Mouse (Mus musculus) granulocyte monocyte progenitor cell, adult 5-6 weeks (primary cell): Measurements from ENCODE around the gene Dhtkd1. TPM values are rescaled to one million over a fixed set of nuclear protein-coding genes. Genes with fewer than 3 reads are reported as not detected.

Experiments used
- total RNA-seq, 2 experiments: library from RNA; stranded (forward) in 1 of 2; stranded (reverse) in 1 of 2; fragments of 200-712, 200-1000 nt in 1 of 2; fragments of >200 nt in 1 of 2; fragmentation: Nextera tagmentation in 1 of 2; gene quantifications; 2 replicates each; pipeline ENCODE4 v1.2.3; 2014 to 2017

The Dhtkd1 gene
- total RNA-seq, 2 experiments from 2014 or later, result 0.10 to 3.7 TPM

Other genes with a start within 250 kb of the Dhtkd1 start
- 1.8 and 4.5 TPM in 2 replicates for gene Camk1d, start 228.3 kb downstream of the Dhtkd1 start, total RNA-seq (2014; fragmentation: Nextera tagmentation)
- gene Camk1d, start 228.3 kb downstream of the Dhtkd1 start, total RNA-seq (2017), result 0.26 and 0.78 TPM in 2 replicates
- gene Nudt5, start 97.8 kb downstream of the Dhtkd1 start, total RNA-seq (2014; fragmentation: Nextera tagmentation), result 63.6 and 73.3 TPM in 2 replicates
- 83.9 and 88.2 TPM in 2 replicates for gene Nudt5, start 97.8 kb downstream of the Dhtkd1 start, total RNA-seq (2017)
- 113 and 134 TPM in 2 replicates for gene Cdc123, start 97.6 kb downstream of the Dhtkd1 start, total RNA-seq (2014; fragmentation: Nextera tagmentation)
- 108 and 112 TPM in 2 replicates for gene Cdc123, start 97.6 kb downstream of the Dhtkd1 start, total RNA-seq (2017)
- 7.8 TPM in 1 of 2 replicates, not detected in the other for gene Gm13199, start 79.9 kb downstream of the Dhtkd1 start, total RNA-seq (2014; fragmentation: Nextera tagmentation)
- gene Gm13199, start 79.9 kb downstream of the Dhtkd1 start, total RNA-seq (2017), result not detected in 2 replicates
- gene Sec61a2, start 47.4 kb downstream of the Dhtkd1 start, total RNA-seq (2014; fragmentation: Nextera tagmentation), result 31.8 and 34.3 TPM in 2 replicates
- 7.4 and 16.8 TPM in 2 replicates for gene Sec61a2, start 47.4 kb downstream of the Dhtkd1 start, total RNA-seq (2017)
- gene Upf2, start 8.7 kb upstream of the Dhtkd1 start, total RNA-seq (2014; fragmentation: Nextera tagmentation), result 23.5 and 26.8 TPM in 2 replicates
- gene Upf2, start 8.7 kb upstream of the Dhtkd1 start, total RNA-seq (2017), result 32.9 and 36.1 TPM in 2 replicates
- gene Proser2, start 187.4 kb upstream of the Dhtkd1 start, total RNA-seq (2014; fragmentation: Nextera tagmentation), result not detected in 2 replicates
- gene Proser2, start 187.4 kb upstream of the Dhtkd1 start, total RNA-seq (2017), result not detected in 2 replicates